Mouse (Mus musculus): ENCODE results near the gene Cabp2. TPM values are rescaled to one million over a fixed set of nuclear protein-coding genes. Genes with fewer than 3 reads are reported as not detected.
"Not testable (repeated sequence)": the region's sequence is repeated elsewhere in the genome, so short reads cannot be mapped to it uniquely, and the experiment has no call there.

Gene Cabp2
- total RNA-seq, 2 experiments from 2014 or later: not detected

DNA sequence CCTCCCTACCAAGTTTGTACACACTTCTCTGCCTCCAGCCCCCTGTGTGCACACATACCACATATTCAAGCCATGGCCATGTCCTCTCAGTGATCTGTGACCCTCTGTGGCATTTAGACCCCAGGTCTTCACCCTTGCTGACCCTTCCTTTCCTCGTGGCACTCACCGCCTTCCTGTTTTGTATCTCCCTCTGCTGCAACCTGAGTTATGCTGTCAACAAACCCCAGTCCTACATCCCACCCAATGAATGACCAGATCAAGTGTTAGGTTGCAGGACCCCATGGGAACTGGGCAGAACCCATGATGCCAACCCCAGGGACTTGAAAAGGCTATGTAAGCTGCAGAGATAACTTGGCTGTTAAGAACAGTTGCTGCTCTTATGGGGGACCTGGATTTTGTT is 20.7 kb downstream of the Cabp2 start:
- DNase-seq: no peak

DNA sequence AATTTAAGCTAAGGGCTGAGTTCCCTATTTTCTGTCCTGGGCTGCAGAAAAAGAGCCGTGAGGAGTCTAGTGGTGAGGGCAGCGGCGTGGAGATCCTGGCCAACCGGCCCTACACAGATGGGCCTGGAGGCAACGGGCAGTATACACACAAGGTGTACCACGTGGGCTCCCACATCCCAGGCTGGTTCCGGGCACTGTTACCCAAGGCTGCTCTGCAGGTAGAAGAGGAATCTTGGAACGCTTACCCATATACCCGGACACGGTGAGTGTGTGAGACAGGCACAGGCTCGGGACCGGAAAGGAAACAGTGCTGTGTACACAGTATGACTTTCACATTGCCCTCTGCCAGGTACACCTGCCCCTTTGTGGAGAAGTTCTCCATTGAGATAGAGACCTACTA is 21.2 kb downstream of the Cabp2 start:
- no peak for DNase-seq

DNA sequence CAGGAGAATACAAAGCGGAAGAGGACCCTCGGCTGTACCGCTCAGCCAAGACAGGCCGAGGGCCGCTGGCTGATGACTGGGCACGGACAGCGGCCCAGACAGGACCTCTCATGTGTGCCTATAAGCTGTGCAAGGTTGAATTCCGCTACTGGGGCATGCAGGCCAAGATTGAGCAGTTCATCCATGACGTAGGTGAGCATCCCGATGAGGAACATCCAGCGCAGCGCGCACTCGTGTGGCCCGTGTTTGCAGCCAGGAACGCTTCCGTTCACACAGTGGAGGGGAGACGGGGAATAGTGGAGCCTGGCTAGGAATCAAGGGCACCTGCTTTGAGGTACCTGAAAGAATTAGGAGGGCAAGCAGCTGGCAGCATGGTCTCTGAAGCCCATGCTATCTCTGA is 21.9 kb downstream of the Cabp2 start:
- DNase-seq: no peak

DNA sequence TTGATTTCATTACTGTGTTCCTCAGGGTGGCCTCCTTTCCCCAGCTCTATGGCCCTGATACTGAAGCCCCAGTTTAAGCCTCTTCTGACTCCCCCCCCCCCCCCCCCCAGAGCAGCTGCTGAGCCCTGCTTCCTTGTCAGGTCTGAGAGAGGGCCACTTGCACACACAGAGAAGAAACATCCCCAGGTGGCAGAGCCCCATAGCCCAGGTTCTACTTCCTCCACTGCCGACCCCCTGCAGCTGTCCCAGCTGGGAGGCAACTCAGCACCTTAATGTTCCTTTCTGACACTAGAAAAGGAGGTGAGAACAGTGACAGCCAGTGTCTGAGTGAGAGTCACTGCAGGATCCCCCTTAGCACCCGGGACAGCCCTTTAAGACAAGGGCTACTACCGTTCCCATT is 22.4 kb downstream of the Cabp2 start:
- no peak for DNase-seq

DNA sequence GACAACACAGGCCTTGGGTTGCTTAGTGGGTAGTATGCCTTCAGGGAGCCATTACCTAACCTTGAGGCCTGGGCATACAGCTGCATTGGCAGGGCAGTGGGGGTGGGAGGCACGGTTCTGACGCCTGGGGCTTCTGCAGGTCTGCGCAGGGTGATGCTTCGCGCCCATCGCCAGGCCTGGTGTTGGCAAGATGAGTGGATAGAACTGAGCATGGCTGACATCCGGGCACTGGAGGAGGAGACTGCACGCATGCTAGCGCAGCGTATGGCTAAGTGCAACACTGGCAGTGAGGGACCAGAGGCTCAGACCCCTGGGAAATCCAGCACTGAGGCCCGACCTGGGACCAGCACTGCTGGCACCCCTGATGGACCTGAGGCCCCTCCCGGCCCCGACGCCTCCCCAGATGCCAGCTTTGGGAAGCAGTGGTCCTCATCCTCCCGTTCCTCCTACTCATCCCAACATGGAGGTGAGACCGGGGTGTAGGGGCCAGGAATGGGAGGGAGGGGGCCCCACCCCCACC is 23.4 kb downstream of the Cabp2 start:
- DNase-seq: no peak

DNA sequence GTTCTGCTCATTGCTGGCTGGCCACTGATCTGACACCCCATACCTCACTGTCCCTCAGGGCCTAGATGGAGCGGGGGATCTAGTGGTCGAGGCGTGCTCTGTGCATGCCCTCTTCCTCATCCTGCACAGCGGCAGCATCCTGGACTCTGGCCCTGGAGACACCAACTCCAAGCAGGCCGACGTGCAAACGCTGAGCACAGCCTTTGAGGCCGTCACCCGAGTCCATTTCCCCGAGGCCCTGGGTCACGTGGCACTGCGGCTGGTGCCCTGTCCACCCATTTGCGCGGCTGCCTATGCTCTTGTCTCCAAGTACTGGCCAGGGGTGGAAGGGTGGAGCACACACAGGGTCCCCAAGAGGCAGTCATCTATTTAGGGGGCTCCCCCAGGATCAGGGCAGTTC is 25.3 kb downstream of the Cabp2 start:
- no peak for DNase-seq

DNA sequence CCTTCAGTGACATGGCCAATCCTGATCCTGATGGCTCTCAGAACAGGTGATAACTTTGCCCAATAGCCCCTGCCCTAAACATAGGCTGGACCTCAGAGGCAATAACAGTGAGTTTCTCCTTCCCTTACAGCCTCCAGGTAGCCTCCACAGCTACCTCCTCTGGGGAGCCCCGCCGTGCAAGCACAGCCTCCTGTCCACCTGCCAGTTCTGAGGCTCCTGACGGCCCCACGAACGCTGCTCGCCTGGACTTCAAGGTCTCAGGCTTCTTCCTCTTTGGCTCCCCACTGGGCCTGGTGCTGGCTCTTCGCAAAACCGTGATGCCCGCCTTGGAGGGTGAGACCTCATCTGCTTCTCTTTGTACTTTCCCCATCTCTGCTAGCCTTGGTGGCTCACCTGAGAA is 27.2 kb downstream of the Cabp2 start:
- DNase-seq: no peak

DNA sequence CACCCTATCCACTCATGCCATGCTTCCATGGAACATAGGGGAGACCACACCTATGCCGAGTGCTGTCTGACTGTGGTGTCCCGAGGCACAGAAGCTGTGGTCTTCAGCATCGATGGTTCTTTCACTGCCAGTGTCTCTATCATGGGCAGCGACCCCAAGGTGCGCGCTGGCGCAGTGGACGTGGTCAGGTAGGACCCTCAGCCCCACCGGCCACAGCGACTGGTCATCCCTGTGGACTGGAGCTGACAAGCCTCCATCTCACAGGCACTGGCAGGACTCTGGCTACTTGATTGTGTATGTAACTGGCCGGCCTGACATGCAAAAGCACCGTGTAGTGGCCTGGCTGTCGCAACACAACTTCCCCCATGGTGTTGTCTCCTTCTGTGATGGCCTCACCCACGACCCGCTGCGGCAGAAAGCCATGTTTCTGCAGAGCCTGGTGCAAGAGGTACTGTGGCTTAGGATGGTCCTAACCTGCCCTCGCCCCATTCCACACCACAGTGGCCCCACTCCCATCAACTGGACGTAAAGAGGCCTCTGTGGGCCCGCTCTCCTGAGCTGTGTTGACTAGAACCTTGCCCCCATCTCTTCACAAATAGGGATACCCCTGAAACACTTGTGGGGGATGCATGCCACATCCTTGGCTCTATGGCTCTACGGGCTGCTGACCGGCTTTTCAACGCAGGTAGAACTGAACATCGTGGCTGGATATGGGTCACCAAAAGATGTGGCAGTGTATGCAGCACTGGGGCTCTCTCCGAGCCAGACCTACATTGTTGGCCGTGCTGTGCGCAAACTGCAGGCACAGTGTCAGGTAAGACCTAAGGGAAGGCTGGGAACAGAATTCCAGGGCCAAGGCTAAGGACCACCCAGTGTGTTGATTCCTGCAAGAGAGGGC is 30.9 kb downstream of the Cabp2 start:
- no peak for DNase-seq

DNA sequence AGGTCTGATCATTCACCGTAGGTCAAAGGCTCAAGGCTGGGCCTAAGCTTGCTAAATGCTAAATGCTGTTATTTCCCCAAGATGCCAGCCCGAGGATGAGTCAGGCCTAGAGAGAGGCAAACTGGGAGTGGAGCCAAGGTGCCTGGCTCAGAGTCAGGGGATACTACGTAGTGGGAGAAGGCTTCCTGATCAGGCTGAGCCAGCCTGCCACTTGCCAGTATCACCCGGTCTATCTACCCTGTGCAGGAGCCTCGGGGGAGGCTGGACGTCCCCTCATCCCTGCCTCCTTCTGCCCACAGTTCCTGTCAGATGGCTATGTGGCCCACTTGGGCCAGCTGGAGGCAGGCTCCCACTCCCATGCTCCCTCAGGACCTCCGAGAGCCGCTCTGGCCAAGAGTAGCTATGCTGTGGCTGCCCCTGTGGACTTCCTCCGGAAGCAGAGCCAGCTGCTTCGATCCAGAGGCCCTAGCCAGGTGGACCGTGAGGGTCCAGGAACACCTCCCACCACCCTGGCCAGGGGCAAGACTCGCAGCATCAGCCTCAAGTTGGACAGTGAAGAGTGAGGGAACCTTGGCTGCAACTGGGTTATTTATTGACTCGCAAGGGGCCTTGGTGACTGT is 31.9 kb downstream of the Cabp2 start:
- DNase-seq: peak; percentile 83

DNA sequence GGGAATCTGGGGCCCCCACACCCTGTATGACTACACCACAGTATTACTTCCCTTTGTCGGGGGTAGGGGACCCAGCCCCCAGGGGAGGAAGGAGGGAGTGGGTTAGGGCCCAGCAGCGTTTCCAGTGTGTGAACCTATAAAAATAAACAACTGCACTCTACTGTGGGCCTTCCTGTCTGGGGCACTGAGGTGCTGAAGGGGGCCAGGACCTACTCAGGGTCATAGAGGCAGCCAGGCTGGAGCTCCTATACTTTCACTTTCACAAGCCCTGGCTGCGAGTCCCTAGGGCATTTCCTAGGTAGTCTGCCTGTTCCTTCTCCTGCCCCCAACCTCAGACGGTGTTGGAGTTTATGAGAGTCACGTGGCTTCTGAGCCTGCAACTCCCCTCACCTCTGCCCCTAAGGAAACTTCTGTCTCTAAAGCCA is 32.4 kb downstream of the Cabp2 start:
- no peak for DNase-seq

DNA sequence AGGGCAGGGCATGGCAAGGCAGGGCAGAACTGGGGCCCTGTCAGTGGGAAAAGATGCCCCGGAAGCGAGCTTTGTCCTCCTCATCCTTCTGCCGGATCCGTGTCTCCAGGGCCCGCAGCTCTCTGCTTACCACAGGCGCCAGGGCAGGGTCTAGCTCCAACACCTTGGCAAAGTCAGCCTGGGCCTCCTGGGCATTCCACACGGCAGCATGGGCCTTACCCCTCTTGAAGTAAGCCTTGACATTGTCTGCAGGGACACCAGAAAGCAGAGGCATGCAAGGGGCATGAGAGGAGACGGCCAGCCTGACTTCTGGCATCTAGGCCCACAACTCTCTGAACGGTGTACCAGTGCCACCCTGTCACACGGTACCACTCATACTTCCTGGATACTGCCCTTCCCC is 33.2 kb downstream of the Cabp2 start:
- DNase-seq: no peak

DNA sequence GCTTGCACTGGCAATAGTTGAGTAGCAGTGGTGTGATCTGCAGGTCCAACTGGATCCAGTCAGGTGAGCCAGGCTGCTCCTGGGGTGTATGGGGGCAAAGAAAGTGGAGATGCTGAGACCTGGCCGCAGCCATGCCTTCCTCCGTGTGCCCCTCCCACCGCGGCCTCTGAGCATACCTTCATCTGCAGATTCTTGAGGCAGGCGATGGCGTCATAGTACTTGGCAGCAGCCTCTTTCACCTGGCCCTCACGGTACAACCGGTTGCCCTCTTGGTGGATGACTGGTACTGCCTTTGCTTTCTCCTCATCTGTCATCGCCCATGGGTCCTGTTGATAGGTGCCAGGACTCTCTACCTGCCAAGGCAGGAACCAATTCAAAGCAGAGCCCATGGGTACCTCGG is 33.8 kb downstream of the Cabp2 start:
- DNase-seq: no peak

DNA sequence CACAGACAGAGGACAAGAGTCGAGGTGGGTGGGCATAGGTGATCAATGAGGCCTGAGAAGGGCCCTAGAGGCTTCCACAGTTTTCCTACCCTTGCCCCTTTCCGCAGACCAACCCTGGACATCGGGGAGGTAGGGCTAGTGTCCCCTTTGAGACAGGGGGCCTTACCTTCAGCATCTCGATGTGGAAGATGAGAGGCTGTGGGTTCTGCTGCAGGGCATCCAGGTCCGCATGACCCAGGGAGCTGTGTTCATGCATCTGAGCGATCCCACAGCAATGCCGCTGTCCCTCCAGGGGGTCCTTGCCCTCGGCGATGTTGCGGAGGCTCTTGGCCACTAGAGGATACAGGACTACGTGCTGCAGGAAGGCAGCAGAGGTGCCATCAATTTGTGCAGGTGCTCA is 34.4 kb downstream of the Cabp2 start:
- no peak for DNase-seq

DNA sequence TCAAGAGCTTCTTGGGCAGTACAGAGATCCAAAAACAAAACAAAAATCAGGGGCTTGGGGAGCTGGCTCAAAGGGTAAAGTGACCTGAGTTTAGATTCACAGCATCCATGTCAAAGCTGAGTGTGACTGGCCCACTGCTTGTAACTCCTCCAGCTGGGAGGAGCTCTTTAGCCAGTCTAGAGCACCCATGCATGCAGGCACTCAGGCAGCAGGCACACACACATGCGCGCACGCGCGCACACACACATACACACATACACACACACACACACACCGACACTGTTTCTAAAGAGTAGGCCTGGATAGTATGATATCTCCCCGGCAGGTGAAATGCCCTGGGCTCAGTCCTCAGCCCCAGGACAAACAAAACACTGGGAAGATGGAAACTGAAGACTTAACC is 35.6 kb downstream of the Cabp2 start:
- no peak for DNase-seq

DNA sequence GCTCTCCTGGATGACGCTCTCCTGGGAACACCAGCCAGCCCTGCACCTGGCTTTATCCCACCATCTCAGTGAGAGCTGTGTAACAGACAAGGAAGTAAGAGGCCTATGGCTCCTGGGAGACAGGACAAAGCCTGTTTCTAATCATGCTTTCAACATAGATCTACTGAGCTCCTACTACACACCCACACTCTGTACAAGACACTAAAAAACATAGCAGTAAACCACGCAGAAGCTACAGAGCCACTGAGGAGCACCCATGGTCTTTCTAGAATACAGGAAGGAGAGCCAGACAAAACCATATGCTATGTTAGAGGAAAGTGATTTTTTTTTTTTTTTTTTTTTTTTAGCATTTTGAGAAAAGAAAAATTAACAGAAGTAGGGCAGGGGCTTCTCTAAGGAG is 37.0 kb downstream of the Cabp2 start:
- no peak for DNase-seq

DNA sequence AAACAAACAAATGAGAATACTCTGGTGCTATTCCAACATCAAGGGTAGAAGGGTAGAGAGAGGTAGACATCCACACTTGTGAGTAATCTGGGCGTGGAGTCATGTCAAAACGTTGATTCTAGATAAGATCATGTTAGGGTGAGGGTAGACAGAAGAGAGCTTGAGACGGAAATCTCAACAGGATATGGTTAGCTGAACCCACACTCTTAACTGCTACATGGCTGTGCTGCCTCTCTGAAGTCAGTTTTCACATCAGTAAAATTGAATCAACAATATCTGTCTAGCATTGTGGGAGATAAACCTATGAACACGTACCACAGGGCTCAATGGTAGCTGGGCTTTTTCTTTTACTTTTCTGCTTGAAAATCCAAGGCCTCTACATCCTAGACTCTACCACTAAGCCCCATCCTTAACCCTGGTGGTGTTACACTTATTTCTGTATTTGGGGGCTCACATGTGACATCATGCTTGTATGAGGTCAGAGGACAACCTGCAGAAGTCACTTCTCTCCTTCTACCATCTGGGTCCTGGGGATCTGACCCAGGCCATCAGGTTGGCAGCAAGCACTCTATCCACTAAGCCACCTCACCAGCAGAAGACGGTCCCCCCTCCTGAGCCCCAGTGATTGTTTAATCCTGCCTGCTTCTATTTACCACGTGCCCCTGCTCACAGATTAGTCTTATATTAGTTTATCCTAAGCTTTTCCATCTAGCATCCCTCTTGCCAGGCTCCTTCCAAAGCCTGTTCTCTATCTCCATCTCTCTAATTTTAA is 38.5 kb downstream of the Cabp2 start:
- no peak for DNase-seq

DNA sequence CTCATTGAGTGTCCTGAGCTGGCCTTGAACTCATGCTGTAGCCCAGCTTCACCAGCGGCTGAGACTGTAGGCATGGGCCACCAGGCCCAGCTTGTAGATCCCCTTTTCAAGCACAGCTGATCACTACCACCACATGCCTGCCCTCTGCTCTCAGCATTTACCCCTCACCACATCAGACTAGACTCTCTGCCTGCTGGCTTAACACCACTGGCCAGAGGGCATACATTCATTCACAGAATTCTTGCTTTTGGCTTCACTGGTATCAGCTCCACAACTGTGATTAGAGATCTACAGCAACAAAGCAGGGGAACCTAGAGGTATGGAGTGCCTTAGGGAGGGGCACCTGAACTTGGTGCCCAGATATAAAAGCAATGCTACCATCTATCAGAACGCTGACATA is 39.1 kb downstream of the Cabp2 start:
- no peak for DNase-seq

DNA sequence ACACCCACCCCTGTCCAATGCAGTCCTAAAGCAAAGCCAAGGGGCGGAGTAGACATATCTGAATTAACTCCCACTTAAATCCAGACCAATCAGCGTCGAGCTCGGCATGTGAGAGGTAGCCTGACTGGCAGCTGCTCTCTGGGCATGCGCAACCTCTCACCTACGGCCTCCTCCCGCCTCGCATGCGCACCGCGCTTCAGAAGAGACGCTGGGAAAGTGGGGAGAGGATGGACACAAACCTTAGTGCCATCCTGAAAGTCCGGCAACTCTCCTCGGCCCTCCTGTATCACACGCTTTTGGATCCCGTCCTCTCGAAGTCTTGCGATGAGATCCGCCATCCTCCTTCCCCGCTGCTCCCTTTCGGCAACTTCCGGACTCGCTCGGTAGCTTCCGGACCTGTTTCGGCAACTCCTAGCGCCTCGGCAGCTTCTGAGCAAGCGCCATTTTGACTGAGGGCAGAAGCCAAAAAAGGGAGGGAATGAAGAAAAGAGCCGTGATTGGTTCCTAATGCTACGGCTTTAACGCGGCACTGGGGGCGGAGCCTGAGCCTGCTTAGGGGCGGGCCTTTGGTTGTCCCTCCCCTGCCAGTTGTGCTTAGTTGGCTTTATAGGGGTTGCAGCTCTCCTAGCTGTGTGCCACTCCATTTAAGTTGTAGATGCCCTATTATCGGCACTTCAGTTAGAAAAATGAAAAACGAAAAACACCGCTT is 39.9 kb downstream of the Cabp2 start:
- peak; percentile 99 for DNase-seq

DNA sequence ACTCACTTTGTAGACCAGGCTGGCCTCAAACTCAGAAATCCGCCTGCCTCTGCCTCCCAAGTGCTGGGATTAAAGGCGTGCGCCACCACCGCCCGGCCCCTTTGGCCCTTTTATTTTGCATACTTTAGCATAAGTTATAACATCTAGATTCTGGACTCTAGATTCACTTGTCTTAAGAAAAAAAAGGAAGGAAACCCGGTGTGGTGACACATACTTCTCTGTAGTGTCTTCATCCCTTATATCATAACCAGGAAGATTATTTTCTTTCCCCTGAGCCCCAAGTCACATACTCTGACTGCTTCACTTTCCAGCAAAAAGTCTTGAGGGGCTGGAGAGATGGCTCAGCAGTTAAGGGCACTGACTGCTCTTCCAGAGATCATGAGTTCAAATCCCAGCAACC is 40.5 kb downstream of the Cabp2 start:
- not testable (repeated sequence) for DNase-seq

DNA sequence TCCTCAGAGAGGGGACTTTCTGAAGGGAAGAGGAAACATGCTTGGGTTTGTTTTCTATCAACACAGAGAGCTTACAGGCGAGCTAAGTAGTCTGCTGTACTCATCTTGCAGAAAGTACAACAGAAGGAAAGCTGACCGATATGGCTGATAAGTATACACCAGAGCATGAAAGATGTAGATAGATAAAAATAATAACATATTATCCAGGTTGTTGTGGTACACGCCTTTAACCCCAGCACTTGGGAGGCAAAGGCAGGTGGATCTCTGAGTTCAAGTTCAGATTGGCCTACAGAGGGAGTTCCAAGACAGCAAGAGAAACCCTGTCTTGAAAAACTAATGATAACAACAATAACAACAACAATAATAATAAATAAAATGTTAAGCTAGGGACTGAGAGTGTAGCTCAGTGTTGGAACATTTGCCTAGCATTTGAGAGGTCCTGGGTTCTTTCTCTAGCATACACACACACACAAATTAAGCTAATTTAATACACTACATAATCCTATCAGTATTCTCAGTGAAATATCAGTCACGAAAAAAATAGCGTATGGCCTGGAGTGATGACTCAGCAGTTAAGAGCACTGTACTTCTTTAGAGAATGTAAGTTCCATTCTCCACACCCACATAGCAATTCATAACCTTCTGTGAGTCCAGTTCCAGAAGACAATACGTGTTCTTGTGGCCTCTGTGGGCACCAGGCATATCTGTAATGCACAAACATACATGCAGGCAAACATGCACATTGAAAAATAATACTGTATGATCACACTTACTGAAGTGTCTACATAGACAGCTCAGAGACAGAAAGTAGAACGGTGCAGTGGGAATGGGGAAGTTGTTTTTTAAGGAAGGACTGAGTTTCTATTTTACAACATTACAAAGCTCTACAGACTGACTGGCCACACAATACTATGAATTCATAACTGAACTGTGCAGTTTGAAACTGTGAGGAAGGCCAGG is 41.3 kb downstream of the Cabp2 start:
- no peak for DNase-seq

DNA sequence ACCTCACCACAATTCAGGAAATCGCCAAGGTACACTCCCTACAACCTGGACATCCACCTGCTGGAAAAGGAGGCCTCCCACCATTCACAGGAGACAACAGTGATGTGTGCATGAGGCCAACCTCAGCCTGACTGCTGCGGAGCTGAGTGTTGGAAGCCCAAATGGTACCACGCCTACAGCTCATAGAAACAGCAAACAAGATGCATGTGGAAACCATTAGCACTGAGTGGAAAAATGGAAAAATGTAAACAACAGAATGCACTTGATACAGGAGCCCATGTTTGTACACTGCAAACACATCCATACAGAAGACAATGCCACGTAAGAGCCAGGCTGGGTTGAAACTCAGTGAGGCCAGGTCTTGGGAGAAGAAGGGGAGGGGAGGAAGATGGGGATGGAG is 43.1 kb downstream of the Cabp2 start:
- DNase-seq: no peak

Data from heart, postnatal 4 days (tissue).